Mouse (Mus musculus) megakaryocyte-erythroid progenitor cell, adult 5-6 weeks (primary cell): ENCODE results near the gene Amt. TPM values are rescaled to one million over a fixed set of nuclear protein-coding genes. Genes with fewer than 3 reads are reported as not detected.

ENCODE experiments used
- total RNA-seq, 2 experiments: library from RNA; stranded (forward) in 1 of 2; stranded (reverse) in 1 of 2; fragments of 200-1000, 215-1000 nt in 1 of 2; fragments of >200 nt in 1 of 2; fragmentation: Nextera tagmentation in 1 of 2; gene quantifications; 2 replicates each; pipeline ENCODE4 v1.2.3; 2014 to 2017

Gene Amt
- total RNA-seq, 2 experiments from 2014 or later: 0.28 TPM; not detected in 1

Other genes starting within 250 kb of the Amt start
- 7.8 and 15.0 TPM in 2 replicates for gene Gmppb, start 247.6 kb upstream of the Amt start, total RNA-seq (2014; fragmentation: Nextera tagmentation)
- 10.7 and 19.2 TPM in 2 replicates for gene Gmppb, start 247.6 kb upstream of the Amt start, total RNA-seq (2017)
- 0.92 TPM in 1 of 2 replicates, not detected in the other for gene Amigo3, start 243.7 kb upstream of the Amt start, total RNA-seq (2014; fragmentation: Nextera tagmentation)
- gene Amigo3, start 243.7 kb upstream of the Amt start, total RNA-seq (2017): 1.1 and 3.1 TPM in 2 replicates
- not detected in 2 replicates for gene Mst1, start 216.4 kb upstream of the Amt start, total RNA-seq (2014; fragmentation: Nextera tagmentation)
- 0.30 TPM in 1 of 2 replicates, not detected in the other for gene Mst1, start 216.4 kb upstream of the Amt start, total RNA-seq (2017)
- gene Rnf123, start 213.5 kb upstream of the Amt start, total RNA-seq (2014; fragmentation: Nextera tagmentation): 140 and 141 TPM in 2 replicates
- gene Rnf123, start 213.5 kb upstream of the Amt start, total RNA-seq (2017): 41.2 and 65.5 TPM in 2 replicates
- gene Apeh, start 202.2 kb upstream of the Amt start, total RNA-seq (2014; fragmentation: Nextera tagmentation): 162 and 202 TPM in 2 replicates
- gene Apeh, start 202.2 kb upstream of the Amt start, total RNA-seq (2017): 119 and 214 TPM in 2 replicates
- gene Bsn, start 106.5 kb upstream of the Amt start, total RNA-seq (2014; fragmentation: Nextera tagmentation): 5.5 and 7.4 TPM in 2 replicates
- gene Bsn, start 106.5 kb upstream of the Amt start, total RNA-seq (2017): 2.3 and 2.9 TPM in 2 replicates
- gene Dag1, start 32.9 kb upstream of the Amt start, total RNA-seq (2014; fragmentation: Nextera tagmentation): 10.2 and 12.9 TPM in 2 replicates
- gene Dag1, start 32.9 kb upstream of the Amt start, total RNA-seq (2017): 4.6 and 5.1 TPM in 2 replicates
- gene Nicn1, start 6.4 kb upstream of the Amt start, total RNA-seq (2014; fragmentation: Nextera tagmentation): 3.1 and 5.0 TPM in 2 replicates
- 1.4 TPM in 1 of 2 replicates, not detected in the other for gene Nicn1, start 6.4 kb upstream of the Amt start, total RNA-seq (2017)
- gene Rhoa, start 9.3 kb downstream of the Amt start, total RNA-seq (2014; fragmentation: Nextera tagmentation): 148 and 275 TPM in 2 replicates
- gene Rhoa, start 9.3 kb downstream of the Amt start, total RNA-seq (2017): 249 and 303 TPM in 2 replicates
- gene Tcta, start 9.3 kb downstream of the Amt start, total RNA-seq (2014; fragmentation: Nextera tagmentation): 2.8 and 8.2 TPM in 2 replicates
- gene Tcta, start 9.3 kb downstream of the Amt start, total RNA-seq (2017): 1.4 and 4.3 TPM in 2 replicates
- gene Gpx1, start 42.0 kb downstream of the Amt start, total RNA-seq (2014; fragmentation: Nextera tagmentation): 1,807 and 1,840 TPM in 2 replicates
- 887 and 925 TPM in 2 replicates for gene Gpx1, start 42.0 kb downstream of the Amt start, total RNA-seq (2017)
- gene Usp4, start 51.0 kb downstream of the Amt start, total RNA-seq (2014; fragmentation: Nextera tagmentation): 131 and 136 TPM in 2 replicates
- 62.4 and 84.2 TPM in 2 replicates for gene Usp4, start 51.0 kb downstream of the Amt start, total RNA-seq (2017)
- 0.52 and 1.7 TPM in 2 replicates for gene 1700102P08Rik, start 96.0 kb downstream of the Amt start, total RNA-seq (2014; fragmentation: Nextera tagmentation)
- 4.3 TPM in 1 of 2 replicates, not detected in the other for gene 1700102P08Rik, start 96.0 kb downstream of the Amt start, total RNA-seq (2017)
- gene Ccdc36, start 131.6 kb downstream of the Amt start, total RNA-seq (2014; fragmentation: Nextera tagmentation): not detected in 2 replicates
- not detected in 2 replicates for gene Ccdc36, start 131.6 kb downstream of the Amt start, total RNA-seq (2017)
- not detected in 2 replicates for gene BC048562, start 139.6 kb downstream of the Amt start, total RNA-seq (2014; fragmentation: Nextera tagmentation)
- not detected in 2 replicates for gene BC048562, start 139.6 kb downstream of the Amt start, total RNA-seq (2017)
- gene Ccdc71, start 163.7 kb downstream of the Amt start, total RNA-seq (2014; fragmentation: Nextera tagmentation): 19.6 and 42.3 TPM in 2 replicates
- gene Ccdc71, start 163.7 kb downstream of the Amt start, total RNA-seq (2017): 13.2 and 13.6 TPM in 2 replicates
- gene Klhdc8b, start 164.7 kb downstream of the Amt start, total RNA-seq (2014; fragmentation: Nextera tagmentation): 8.0 and 29.6 TPM in 2 replicates
- gene Klhdc8b, start 164.7 kb downstream of the Amt start, total RNA-seq (2017): 6.2 and 21.7 TPM in 2 replicates
- not detected in 2 replicates for gene Lamb2, start 182.9 kb downstream of the Amt start, total RNA-seq (2014; fragmentation: Nextera tagmentation)
- gene Lamb2, start 182.9 kb downstream of the Amt start, total RNA-seq (2017): 0.66 TPM in 1 of 2 replicates, not detected in the other
- gene Usp19, start 193.7 kb downstream of the Amt start, total RNA-seq (2014; fragmentation: Nextera tagmentation): 127 and 134 TPM in 2 replicates
- 37.8 and 51.0 TPM in 2 replicates for gene Usp19, start 193.7 kb downstream of the Amt start, total RNA-seq (2017)
- gene Qars, start 210.9 kb downstream of the Amt start, total RNA-seq (2014; fragmentation: Nextera tagmentation): 356 and 390 TPM in 2 replicates
- 235 and 321 TPM in 2 replicates for gene Qars, start 210.9 kb downstream of the Amt start, total RNA-seq (2017)
- 115 and 171 TPM in 2 replicates for gene Qrich1, start 220.0 kb downstream of the Amt start, total RNA-seq (2014; fragmentation: Nextera tagmentation)
- gene Qrich1, start 220.0 kb downstream of the Amt start, total RNA-seq (2017): 146 and 150 TPM in 2 replicates